Mouse (Mus musculus) cerebellum, adult 2 months (tissue): ENCODE data around the gene Ctss. TPM values are rescaled to one million over a fixed set of nuclear protein-coding genes. Genes with fewer than 3 reads are reported as not detected.
"Not testable (repeated sequence)": the region's sequence is repeated elsewhere in the genome, so short reads cannot be mapped to it uniquely, and the experiment has no call there.

Source experiments
- DNase-seq, 2 experiments: peaks; one replicate each; pipeline ENCODE4 v3.0.0; 2021
- H3K27ac ChIP-seq: fragments of 200-500 bp; 2 replicates; pipeline ENCODE4 v1.5.1; 2012; ENCODE audit warnings: low read length, control low read depth, inconsistent platforms; ENCODE audit not compliant: insufficient read depth
- H3K27me3 ChIP-seq: fragments of 200-500 bp; 2 replicates; pipeline ENCODE4 v1.6.1; 2012; ENCODE audit warnings: inconsistent platforms, mild to moderate bottlenecking, low read length, moderate library complexity; ENCODE audit not compliant: control insufficient read depth, insufficient read depth
- H3K4me1 ChIP-seq: fragments of 200-500 bp; 2 replicates; pipeline ENCODE4 v1.6.1; 2011; ENCODE audit warnings: low read length; ENCODE audit not compliant: control insufficient read depth, insufficient read depth
- H3K4me3 ChIP-seq: fragments of 200-500 bp; replicated peaks from 2 replicates; pipeline ENCODE3; 2011; ENCODE audit warnings: mild to moderate bottlenecking, low read depth, low read length, control low read depth; ENCODE audit not compliant: insufficient read depth
- CTCF ChIP-seq: fragments of 200-500 bp; IDR thresholded peaks from 2 replicates; pipeline ENCODE4 v1.5.1; 2011; ENCODE audit warnings: low read depth, mild to moderate bottlenecking, control low read depth, low read length, moderate library complexity, borderline replicate concordance; ENCODE audit not compliant: insufficient read depth
- POLR2A ChIP-seq: fragments of 200-500 bp; IDR thresholded peaks from 2 replicates; pipeline ENCODE4 v1.6.1; 2011; ENCODE audit warnings: low read length, control low read depth, borderline replicate concordance; ENCODE audit not compliant: insufficient read depth
- WGBS: fragments of 180-500 bp; shearing (Covaris S2); methylation state at CpG from one replicate; pipeline ENCODE4 v1.1.7; 2018; 5-methylcytosine and 5-hydroxymethylcytosine counted together
- polyA plus RNA-seq: library from polyadenylated mRNA; depleted of rRNA; stranded (reverse); fragments of >200 nt; gene quantifications from 2 replicates; pipeline ENCODE4 v1.2.3, GENCODE M21; 2012

Gene Ctss
- polyA plus RNA-seq, 1 experiment = 43.0 TPM

- no peak for DNase-seq
- no peaks in the 10 kb centered on the region for H3K4me1 ChIP-seq
- TF ChIP-seq CTCF (no peak), POLR2A (no peak)
- no peak overlapping the region for H3K4me3 ChIP-seq
- no peaks in the 10 kb centered on the region for H3K27me3 ChIP-seq
- WGBS = 58% methylated on average over 10 of the region's 10 CpGs
- H3K27ac ChIP-seq = no peak overlapping the region
Measured at GRCm38 (mm10) chr3:95538936-95539335, 12.3 kb downstream of the Ctss start.

DNA sequence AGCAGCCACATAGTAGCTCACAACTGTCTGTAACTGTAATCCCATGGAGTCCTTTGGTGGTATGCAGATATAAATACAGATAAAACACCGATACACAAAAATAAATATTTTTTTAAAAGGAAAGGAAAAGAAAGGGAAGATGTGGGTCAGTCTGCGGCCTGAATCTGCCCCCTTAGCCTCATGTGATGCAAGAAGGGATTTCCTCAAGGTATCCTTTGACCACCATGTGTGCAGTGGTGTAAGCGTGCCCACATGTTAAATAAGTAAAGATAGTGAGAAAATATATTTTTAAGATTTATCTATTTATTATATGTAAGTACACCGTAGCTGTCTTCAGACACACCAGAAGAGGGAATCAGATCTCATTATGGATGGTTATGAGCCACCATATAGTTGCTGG, 13.3 kb downstream of the Ctss start:
- Histone ChIP-seq H3K4me3 (no peak overlapping the region), H3K27ac (no peak overlapping the region), H3K4me1 (no peaks in the 10 kb centered on the region), H3K27me3 (no peaks in the 10 kb centered on the region)
- TF ChIP-seq CTCF = no peak
- TF ChIP-seq POLR2A = no peak
- 98% methylated on average over 4 of the region's 4 CpGs for WGBS
- no peak for DNase-seq

- DNase-seq, H3K27ac ChIP-seq, H3K27me3 ChIP-seq, H3K4me1 ChIP-seq, H3K4me3 ChIP-seq: not testable (repeated sequence)
- WGBS = 90% methylated on average over 2 of the region's 2 CpGs
Measured at GRCm38 (mm10) chr3:95541186-95541585, 14.6 kb downstream of the Ctss start.

GRCm38 (mm10) chr3:95542171-95542570, 15.6 kb downstream of the Ctss start:
- no peaks in the 10 kb centered on the region for H3K4me1 ChIP-seq
- TF ChIP-seq CTCF (no peak), POLR2A (no peak)

GRCm38 (mm10) chr3:95542981-95543380, 16.4 kb downstream of the Ctss start:
- whole genome bisulfite sequencing = 73% methylated on average over 7 of the region's 7 CpGs

More at GRCm38 (mm10) chr3:95542171-95542570, 15.6 kb downstream of the Ctss start:
- Histone ChIP-seq H3K27me3 (no peaks in the 10 kb centered on the region), H3K4me3 (no peak overlapping the region), H3K27ac (no peak overlapping the region)
- no peak for DNase-seq

GRCm38 (mm10) chr3:95550176-95550575, 23.6 kb downstream of the Ctss start:
- Histone ChIP-seq H3K4me3 (no peak overlapping the region), H3K27ac (no peak overlapping the region), H3K4me1 (no peaks in the 10 kb centered on the region), H3K27me3 (no peaks in the 10 kb centered on the region)
- WGBS = 81% methylated on average over 1 of the region's 1 CpGs
- TF ChIP-seq POLR2A (no peak), CTCF (no peak)
- no peak for DNase-seq

More at GRCm38 (mm10) chr3:95542981-95543380, 16.4 kb downstream of the Ctss start:
- Histone ChIP-seq H3K4me1 (no peaks in the 10 kb centered on the region), H3K27ac (no peak overlapping the region), H3K27me3 (no peaks in the 10 kb centered on the region), H3K4me3 (no peak overlapping the region)
- TF ChIP-seq CTCF = no peak
- no peak for TF ChIP-seq POLR2A
- no peak for DNase-seq

GRCm38 (mm10) chr3:95553986-95554385, 27.4 kb downstream of the Ctss start:
- WGBS = 35% methylated on average over 3 of the region's 3 CpGs
- Histone ChIP-seq H3K27ac (no peak overlapping the region), H3K4me1 (no peaks in the 10 kb centered on the region), H3K4me3 (no peak overlapping the region), H3K27me3 (no peaks in the 10 kb centered on the region)
- no peak for DNase-seq
- TF ChIP-seq CTCF (no peak), POLR2A (no peak)

GRCm38 (mm10) chr3:95559437-95559836, 32.9 kb downstream of the Ctss start, which contains the start of gene Hormad1:
TSS of gene Hormad1 (plus strand) at chr3:95559677.
- Histone ChIP-seq H3K27me3 (no peaks in the 10 kb centered on the region), H3K4me3 (no peak within 1 kb of the TSS), H3K4me1 (no peaks in the 10 kb centered on the region), H3K27ac (no peak within 1 kb of the TSS)
- WGBS = 90% methylated on average over 27 of the region's 27 CpGs
- TF ChIP-seq POLR2A (no peak), CTCF (no peak)
- no peak for DNase-seq
